Mouse (Mus musculus): Measurements from ENCODE around the gene Lef1.

- TF ChIP-seq POLR2A (IDR thresholded peaks at IDR 0.05; ENCODE audit: insufficient read depth, low read depth, low read length) (no peak), CTCF (IDR thresholded peaks at IDR 0.05) (no peak), EP300 (IDR thresholded peaks at IDR 0.05; ENCODE audit: insufficient read depth, low read depth, low read length) (no peak)
Observed at GRCm38 (mm10) chr3:131186193-131186592, 75.9 kb downstream of the Lef1 start.

Measured in heart, adult 2 months (tissue).